Mouse (Mus musculus): ENCODE measurements around the gene Ntf5. TPM values are rescaled to one million over a fixed set of nuclear protein-coding genes. Genes with fewer than 3 reads are reported as not detected.

Gene Ntf5
- not detected for total RNA-seq (2023)

DNA sequence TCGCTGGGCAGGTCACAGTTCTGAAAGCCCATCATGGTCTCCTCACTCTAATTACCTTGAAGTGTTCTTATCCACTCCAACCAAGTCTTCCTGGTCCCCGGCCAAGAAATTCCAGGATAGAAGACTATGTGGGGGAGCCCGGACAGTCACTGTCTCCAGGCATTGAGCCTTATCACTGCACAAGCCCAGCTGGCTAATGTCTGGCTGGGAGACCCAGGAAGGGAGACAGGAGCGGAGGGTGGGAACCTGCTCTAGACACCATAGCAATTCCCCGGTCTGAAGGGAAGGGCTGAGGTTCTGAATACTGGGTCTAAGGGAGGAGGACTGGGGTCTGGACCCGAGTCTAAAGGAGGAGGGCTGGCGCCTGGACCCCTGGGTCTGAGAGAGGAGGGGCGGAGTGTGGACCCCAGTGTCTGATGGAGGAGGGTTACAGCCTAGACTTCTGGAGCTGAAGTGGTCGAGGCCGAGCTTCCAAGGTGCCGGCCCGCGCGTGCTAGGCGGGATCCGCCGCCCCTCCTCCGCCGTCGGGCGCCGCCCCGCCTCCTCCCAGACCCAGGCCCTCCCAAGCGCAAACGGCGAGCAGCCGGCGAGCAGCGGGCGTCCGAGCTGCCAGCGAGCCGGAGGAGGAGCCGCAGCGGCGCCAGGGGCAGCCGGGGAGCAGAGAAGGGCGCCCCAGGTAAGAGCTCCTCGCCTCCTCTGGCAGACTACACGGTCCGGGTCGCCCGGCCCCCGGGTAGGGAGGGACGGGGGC, at the start of gene Ntf5:
Ntf5 (plus strand) TSS at position 583 of the 751 bp plus-strand sequence.

DNA sequence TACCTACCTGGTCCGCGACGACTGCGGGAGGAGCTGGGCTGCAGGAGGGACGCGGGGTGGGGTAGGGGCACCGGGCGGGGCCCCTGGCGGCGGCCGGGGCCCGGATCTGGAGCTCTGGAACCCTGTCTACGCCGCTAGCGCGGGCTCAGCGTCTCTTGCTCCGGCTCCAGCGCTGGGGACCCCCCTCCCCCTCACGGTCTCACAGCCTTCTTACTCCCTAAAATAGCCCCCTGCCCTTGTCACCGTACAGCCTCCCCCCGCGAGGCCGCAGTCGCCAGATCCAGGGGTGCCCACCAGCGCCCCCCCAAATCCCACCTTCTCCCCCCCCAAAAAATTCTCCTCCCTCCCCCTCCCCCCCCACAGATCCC, 46.9 kb upstream of the Ntf5 start, which contains the start of gene Ppfia3:
Ppfia3 (minus strand) TSS at position 368 of the 368 bp plus-strand sequence.

DNA sequence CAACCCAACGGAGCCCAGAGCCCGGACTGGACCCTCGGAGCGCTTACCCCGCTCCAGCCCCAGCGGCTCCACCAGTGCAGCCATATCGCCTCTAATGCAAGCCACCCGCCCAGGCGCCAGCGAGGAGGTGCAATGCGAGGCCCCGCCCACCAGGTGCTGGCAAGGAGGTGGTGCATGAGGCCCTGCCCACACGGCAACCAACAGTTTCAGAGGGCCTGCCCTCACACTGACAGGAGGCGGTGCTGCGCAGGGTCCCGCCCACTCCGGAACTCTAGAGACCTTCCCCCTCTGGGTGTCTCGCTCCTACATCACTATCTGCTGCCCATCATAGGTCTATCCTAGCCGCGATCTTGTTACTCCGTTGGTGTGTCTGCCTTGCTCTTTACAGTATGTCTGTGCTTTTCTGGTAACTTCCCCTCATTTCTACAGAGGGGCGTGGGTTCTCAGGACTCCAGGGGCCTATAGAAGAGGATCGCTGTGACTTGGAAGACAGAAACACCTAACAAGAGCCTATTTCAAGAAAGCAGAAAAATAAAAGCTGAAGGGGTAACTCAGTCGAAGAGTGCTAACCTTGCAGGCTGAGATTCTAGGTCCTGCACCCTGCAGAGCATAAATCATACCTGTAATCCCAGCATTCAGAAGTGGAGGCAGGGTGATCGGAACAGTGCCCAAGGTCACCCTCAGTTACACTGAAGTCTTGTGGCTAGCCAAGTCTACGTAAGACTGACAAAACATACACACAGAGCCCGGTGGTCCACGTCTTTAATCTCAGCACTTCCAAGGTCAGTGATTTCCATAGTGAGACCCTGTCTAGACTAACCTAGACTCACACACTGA, 42.8 kb upstream of the Ntf5 start, which contains the start of gene Lin7b:
Lin7b (minus strand) TSS at position 109 of the 837 bp plus-strand sequence.

DNA sequence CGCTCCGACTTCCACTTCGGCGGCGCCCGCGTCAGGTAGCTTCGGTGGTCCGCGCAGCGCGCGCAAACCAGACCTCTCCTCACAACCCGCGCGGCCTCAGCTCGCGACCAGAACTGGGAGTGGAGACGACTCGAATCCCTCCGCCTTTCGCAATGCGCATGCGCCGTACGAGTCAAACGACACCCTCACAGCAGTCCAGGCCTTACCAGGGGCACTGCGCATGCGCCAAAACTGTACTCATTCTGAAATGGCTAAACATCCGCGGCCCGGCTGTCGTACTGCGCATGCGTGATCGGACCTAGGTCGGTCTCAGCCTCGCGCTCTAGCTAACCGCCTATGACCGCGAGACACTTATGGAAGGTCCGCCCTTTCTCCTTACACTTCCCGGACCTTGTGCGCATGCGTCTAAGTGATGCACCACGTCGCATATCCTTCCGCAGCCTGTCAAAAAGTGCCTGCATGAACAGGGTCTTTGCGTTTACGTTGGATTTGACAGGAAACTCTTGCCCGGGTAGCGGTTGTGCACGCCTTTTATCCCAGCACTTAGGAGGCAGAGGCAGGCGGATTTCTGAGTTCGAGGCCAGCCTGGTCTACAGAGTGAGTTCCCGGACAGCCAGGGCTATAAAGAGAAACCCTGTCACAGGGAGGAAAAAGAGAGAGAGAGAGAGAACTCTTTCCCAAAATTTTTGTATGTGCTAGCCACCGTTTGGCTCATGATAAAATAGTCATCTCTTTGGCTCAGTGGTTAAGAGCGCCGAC, 17.7 kb upstream of the Ntf5 start, which contains the start of gene Snrnp70:
Snrnp70 (minus strand) TSS at position 165 of the 759 bp plus-strand sequence.

DNA sequence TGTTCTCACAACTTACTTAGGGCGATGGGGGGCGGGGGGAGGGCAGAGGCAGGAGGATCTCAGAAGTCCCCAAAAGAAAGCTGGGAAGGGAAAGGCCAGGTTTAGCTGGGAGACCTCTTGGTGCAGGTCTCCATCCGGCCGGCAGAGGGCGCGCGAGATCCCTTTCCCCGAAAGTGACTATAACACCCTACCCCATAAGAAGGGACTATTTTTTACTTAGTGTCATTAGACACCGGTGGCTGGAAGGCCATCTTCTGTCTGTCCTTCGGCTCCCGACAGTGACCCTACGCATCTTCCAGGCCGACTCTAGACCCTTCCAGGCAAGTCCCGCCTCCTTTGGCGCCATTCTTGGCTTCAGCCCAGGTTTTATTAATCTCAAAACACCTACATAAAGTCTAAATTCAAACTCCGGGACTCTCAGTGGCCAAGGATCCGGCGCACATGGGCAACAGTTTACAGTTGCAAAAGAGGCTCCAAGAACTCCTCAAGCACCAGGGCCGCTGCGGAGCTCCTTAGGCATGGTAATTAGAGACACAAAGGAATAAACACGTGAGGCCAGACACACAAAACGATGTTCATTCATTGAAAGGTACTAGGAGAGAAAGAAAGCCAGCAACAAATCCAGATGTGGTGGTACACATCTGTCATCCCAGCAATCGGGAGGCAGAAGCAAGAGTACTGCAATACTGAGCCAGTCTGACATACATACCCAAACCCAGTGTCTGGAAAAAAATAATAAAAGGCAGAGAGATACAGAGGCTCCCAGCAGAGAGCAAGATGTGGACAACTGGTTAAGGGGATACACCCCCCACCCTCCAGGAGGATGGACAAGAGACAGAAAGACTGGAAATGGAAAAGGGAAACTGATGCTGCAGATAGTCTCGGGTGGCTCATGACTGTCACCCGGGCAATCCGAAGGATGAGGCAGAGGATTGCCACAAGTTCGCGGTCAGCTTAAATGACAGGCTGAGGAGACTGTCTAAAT, 8.1 kb upstream of the Ntf5 start, which contains the start of gene Kcna7:
Kcna7 (plus strand) TSS at position 563 of the 985 bp plus-strand sequence.

DNA sequence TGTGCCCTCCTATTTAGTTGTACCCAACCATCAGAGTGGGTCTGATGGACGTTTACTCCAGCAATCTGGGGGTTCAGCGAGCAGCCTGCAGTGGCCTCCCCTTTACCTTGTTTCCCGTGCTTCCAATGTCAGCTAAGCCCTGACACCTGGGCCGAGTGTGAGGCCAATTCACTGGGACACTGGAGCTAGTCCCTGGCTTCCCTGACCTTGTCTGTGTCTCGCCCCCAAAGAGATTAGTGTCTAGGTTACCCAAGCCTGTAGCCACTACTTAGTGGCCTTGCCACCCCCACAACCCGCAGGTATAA, 7.1 kb downstream of the Ntf5 start, which contains the start of gene Lhb:
Lhb (plus strand) TSS at position 206 of the 305 bp plus-strand sequence.

DNA sequence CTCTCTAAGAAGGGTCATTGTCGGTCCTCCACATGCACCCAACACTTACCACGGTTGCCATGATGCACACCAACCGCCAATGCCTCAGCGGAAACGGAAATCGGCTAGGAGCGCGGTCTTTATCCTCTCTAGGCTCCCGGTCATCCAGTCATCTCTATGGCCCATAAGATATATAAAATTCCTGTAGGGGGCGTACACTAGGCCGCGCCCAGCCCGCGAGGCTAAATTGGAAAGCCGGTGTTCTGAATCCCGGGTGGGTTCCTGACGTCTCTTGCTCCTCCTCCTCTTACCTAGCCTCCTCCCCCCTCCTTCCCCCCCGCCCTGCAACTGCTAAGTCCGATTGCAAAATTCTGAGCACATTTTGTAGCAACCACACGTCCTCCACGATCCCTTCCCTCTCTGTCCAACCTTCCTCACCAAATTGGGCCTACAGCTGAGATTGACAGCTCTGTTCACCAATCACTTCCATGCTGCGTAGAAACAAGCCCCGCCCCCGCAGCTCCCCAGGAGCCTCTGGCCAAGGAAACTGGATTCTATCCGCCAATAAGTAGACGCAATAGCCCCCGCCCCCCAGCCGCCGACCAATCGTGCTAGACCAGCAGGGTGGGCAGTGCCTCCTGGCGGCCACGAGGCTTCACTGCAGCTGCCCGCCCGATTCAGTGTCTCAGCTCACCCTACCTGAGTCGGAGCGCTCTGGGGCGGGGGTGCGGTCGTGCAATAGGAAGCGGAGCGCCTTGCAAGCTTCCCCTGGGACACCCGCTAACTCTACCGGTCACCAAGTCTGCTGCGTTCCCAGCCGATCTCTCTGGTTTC, 20.9 kb downstream of the Ntf5 start, which contains the start of gene Gys1:
Gys1 (plus strand) TSS at position 642 of the 813 bp plus-strand sequence.

DNA sequence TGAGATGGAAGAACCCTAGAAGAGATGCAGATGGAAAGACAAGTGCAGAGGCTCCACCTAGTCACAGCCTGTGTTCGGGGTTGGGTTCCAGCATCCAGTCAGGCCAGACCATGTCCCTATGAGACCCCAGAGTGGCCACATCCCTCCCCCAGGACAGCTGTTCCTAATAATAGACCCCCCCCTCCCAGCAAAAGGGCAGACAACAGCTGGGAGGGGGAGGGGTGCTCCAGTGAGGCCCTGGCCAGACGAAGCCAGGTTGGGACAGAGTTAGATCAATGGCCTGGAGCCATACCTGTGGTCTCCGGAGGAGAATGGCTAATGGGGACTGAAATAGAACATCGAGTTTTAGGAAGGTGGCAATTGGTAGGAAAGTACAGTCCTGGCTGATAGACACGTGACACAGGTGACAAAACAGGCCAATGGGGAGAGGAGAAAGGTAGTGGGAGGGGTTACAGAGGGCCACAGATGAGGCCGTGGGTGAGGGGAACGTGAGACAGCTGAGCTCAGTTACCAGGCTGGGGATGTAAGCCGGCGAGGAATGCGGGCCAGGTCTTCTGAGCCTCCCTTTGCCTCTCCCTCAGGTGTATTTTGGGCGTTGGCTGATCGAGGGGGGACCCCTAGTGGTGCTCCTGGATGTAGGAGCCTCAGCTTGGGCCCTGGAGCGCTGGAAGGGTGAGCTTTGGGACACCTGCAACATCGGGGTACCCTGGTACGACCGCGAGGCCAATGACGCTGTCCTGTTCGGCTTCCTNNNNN, 24.2 kb downstream of the Ntf5 start, which contains the start of gene Ruvbl2:
Ruvbl2 (minus strand) TSS at position 576 of the 756 bp plus-strand sequence.

DNA sequence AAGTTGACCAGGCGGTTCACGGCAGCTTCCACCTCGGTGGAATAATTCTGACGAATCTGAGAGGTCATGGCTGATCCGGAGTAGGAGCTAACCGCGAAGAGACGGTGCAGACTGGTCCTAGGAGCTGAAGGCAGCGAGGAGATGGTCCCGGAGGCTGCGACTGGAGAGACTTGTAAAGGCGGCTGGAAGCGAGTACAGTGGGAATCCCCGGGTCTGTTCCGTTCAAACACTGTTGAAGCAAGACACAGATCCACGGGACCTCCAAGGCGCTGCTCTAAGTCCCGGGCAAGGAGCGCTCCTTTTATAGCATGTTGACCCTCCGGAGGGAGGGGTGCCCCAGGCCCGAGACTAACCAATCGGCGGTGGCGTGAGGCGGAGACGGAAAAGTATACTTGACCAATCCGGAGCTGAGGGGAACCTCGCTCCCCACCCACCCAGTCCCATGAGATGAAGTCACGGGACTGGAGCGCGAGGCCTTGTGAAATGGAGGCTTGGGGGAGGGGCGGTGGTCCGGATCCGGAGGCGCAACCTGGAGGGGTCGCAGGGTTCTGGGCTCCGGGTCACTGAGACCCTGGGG, 46.2 kb downstream of the Ntf5 start, which contains the start of gene Ftl1:
Ftl1 (minus strand) TSS at position 321 of the 577 bp plus-strand sequence.

DNA sequence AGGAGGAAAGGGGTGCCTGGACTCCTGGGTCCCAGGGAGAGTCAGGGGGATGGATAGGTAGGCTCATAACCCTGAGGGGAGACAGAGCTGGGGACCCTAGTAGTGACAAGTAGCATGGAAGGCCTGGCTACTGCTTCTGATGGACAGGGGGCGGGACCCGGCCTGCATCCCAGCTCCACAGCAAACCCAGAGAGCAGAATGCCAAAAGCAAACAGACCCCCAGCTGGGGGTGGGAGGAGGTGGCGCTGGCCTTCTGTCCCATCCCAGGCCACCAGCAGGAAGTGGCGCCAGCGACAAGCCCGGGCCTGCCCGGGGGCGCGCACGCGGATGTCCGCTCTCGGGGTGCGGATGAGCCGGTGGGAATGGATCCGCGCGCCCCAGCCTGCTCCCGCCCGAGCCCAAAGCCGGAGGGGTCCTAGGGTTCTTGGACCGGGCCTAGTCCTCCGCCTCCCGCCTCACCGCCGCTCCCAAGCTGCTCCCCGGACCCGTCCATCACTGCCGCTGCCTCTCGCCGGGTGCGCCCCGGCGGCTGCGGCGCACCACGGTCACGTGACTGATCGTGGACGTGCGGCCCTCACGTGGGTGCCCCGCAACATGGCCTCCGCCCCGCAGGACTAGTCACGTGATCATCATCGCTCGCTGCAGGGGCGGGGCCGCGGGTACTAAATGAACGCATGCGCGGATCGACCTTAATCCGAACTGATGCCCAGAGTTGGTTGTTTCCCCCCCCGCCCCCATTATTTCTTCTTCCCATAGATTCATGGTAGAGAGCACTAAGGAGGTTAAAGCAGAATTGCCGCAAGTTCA, 53.0 kb downstream of the Ntf5 start, which contains the start of gene Bax:
Bax (minus strand) TSS at position 616 of the 807 bp plus-strand sequence.

Other genes with a start within 250 kb of the Ntf5 start
- gene Slc17a7, start 249.7 kb upstream of the Ntf5 start, total RNA-seq (2023): not detected
- gene Gfy, start 234.1 kb upstream of the Ntf5 start, total RNA-seq (2023): not detected
- gene Pth2, start 232.7 kb upstream of the Ntf5 start, total RNA-seq (2023): not detected
- gene Ccdc155, start 208.8 kb upstream of the Ntf5 start, total RNA-seq (2023): not detected
- gene Dkkl1, start 201.5 kb upstream of the Ntf5 start, total RNA-seq (2023): not detected
- not detected for gene Tead2, start 197.9 kb upstream of the Ntf5 start, total RNA-seq (2023)
- gene Cd37, start 174.6 kb upstream of the Ntf5 start, total RNA-seq (2023): 344 TPM
- not detected for gene Slc6a16, start 172.6 kb upstream of the Ntf5 start, total RNA-seq (2023)
- gene Slc6a21, start 136.2 kb upstream of the Ntf5 start, total RNA-seq (2023): not detected
- gene Trpm4, start 79.9 kb upstream of the Ntf5 start, total RNA-seq (2023): 8.1 TPM
- not detected for gene Hrc, start 78.4 kb upstream of the Ntf5 start, total RNA-seq (2023)
- gene Ppfia3, start 46.7 kb upstream of the Ntf5 start, total RNA-seq (2023): 0.26 TPM
- gene Lin7b, start 43.1 kb upstream of the Ntf5 start, total RNA-seq (2023): not detected
- gene Snrnp70, start 18.0 kb upstream of the Ntf5 start, total RNA-seq (2023): 741 TPM
- not detected for gene Kcna7, start 8.0 kb upstream of the Ntf5 start, total RNA-seq (2023)
- gene Lhb, start 7.1 kb downstream of the Ntf5 start, total RNA-seq (2023): not detected
- gene Gys1, start 21.1 kb downstream of the Ntf5 start, total RNA-seq (2023): 6.8 TPM
- gene Ruvbl2, start 24.4 kb downstream of the Ntf5 start, total RNA-seq (2023): 48.1 TPM
- 649 TPM for gene Ftl1, start 46.2 kb downstream of the Ntf5 start, total RNA-seq (2023)
- gene Bax, start 53.2 kb downstream of the Ntf5 start, total RNA-seq (2023): 78.4 TPM
- not detected for gene Tulp2, start 68.2 kb downstream of the Ntf5 start, total RNA-seq (2023)
- gene Gm45808, start 73.1 kb downstream of the Ntf5 start, total RNA-seq (2023): not detected
- 1.8 TPM for gene Dhdh, start 75.1 kb downstream of the Ntf5 start, total RNA-seq (2023)
- gene Nucb1, start 96.7 kb downstream of the Ntf5 start, total RNA-seq (2023): 61.9 TPM
- 681 TPM for gene Ppp1r15a, start 112.6 kb downstream of the Ntf5 start, total RNA-seq (2023)
- gene Plekha4, start 112.6 kb downstream of the Ntf5 start, total RNA-seq (2023): 1.2 TPM
- not detected for gene Hsd17b14, start 141.2 kb downstream of the Ntf5 start, total RNA-seq (2023)
- gene Bcat2, start 156.5 kb downstream of the Ntf5 start, total RNA-seq (2023): 65.6 TPM
- not detected for gene Fgf21, start 201.8 kb downstream of the Ntf5 start, total RNA-seq (2023)
- gene Fut1, start 203.6 kb downstream of the Ntf5 start, total RNA-seq (2023): not detected
- not detected for gene Izumo1, start 208.1 kb downstream of the Ntf5 start, total RNA-seq (2023)
- 0.73 TPM for gene Rasip1, start 213.8 kb downstream of the Ntf5 start, total RNA-seq (2023)
- gene Mamstr, start 226.3 kb downstream of the Ntf5 start, total RNA-seq (2023): not detected

All from CD4-positive naive resting alpha-beta T cell, adult 76 days (primary cell).